Mouse (Mus musculus) ES-E14 (cell line): ENCODE results near the gene Tmem39b. TPM values are rescaled to one million over a fixed set of nuclear protein-coding genes. Genes with fewer than 3 reads are reported as not detected.

Experiments used
- DNase-seq: peaks from one replicate; pipeline ENCODE4 v3.0.0-alpha.2; 2013; ENCODE audit warnings: low read depth, low spot score
- H3K27ac ChIP-seq: 2 replicates; pipeline ENCODE4 v1.5.1; 2012; ENCODE audit warnings: low read depth, mild to moderate bottlenecking, low read length, moderate library complexity, mixed read lengths; ENCODE audit not compliant: poor library complexity, insufficient read depth, severe bottlenecking
- H3K36me3 ChIP-seq: 2 replicates; pipeline ENCODE4 v1.6.1; 2012; ENCODE audit warnings: mild to moderate bottlenecking, low read length, moderate library complexity, mixed read lengths; ENCODE audit not compliant: control insufficient read depth, poor library complexity, insufficient read depth, severe bottlenecking
- H3K4me1 ChIP-seq, 2 experiments: fragments of 150-350 bp in 1 of 2; sonication (generic) in 1 of 2; 2 replicates each; pipeline ENCODE4 v1.6.1; 2012; ENCODE audit warnings: low read length in 2 of 2, mild to moderate bottlenecking in 1 of 2, mixed read lengths in 1 of 2; ENCODE audit not compliant: control insufficient read depth in 2 of 2, insufficient read depth in 2 of 2, poor library complexity in 1 of 2
- H3K4me3 ChIP-seq, 2 experiments: fragments of 150-350 bp in 1 of 2; sonication (generic) in 1 of 2; 2 replicates each; pipeline ENCODE4 v1.5.1; 2012; ENCODE audit warnings: low read length in 2 of 2, low read depth in 1 of 2, mild to moderate bottlenecking in 1 of 2, mixed read lengths in 1 of 2; ENCODE audit not compliant: insufficient read depth in 1 of 2, poor library complexity in 1 of 2, severe bottlenecking in 1 of 2
- H3K9ac ChIP-seq: 2 replicates; pipeline ENCODE4 v1.6.1; 2012; ENCODE audit warnings: low read depth, mild to moderate bottlenecking, low read length, mixed read lengths; ENCODE audit not compliant: poor library complexity, insufficient read depth, severe bottlenecking
- H3K9me3 ChIP-seq: fragments of 150-350 bp; sonication (generic); 2 replicates; pipeline ENCODE4 v1.6.1; 2012; ENCODE audit warnings: low read depth, mild to moderate bottlenecking, low read length; ENCODE audit not compliant: control insufficient read depth, insufficient read depth
- CHD2 ChIP-seq: IDR thresholded peaks from 2 replicates; pipeline ENCODE4 v1.6.1; 2014; ENCODE audit warnings: mild to moderate bottlenecking, low read depth, low read length, inconsistent platforms
- HCFC1 ChIP-seq: IDR thresholded peaks from 2 replicates; pipeline ENCODE4 v1.6.1; 2012; ENCODE audit warnings: low read length, inconsistent platforms, borderline replicate concordance; ENCODE audit not compliant: insufficient read depth
- MAFK ChIP-seq: IDR thresholded peaks from 2 replicates; pipeline ENCODE4 v1.6.1; 2014; ENCODE audit warnings: mild to moderate bottlenecking, low read depth, low read length, inconsistent platforms; ENCODE audit not compliant: insufficient read depth
- ZC3H11A ChIP-seq: IDR thresholded peaks from 2 replicates; pipeline ENCODE4 v1.6.1; 2012; ENCODE audit warnings: low read depth, mild to moderate bottlenecking, inconsistent platforms, low read length, borderline replicate concordance
- ZNF384 ChIP-seq: IDR thresholded peaks from 2 replicates; pipeline ENCODE4 v1.6.1; 2012; ENCODE audit warnings: low read depth, low read length, inconsistent platforms
- in situ Hi-C, 2 experiments: fragments of 600-800 bp; cut with MboI; formaldehyde crosslinking; loops; one replicate each; pipeline ENCODE4 v1.15.1; 2025; ENCODE audit warnings: low sequenced_read_pairs in 2 of 2, inconsistent platforms in 1 of 2; ENCODE audit not compliant: unreplicated experiment in 2 of 2
- total RNA-seq: library from RNA; depleted of rRNA; stranded (reverse); fragments of 300-350 nt; gene quantifications from 2 replicates; pipeline ENCODE4 v1.2.3, GENCODE M21; 2012; rRNA removed

Gene Tmem39b
- total RNA-seq, 1 experiment: 15.8 TPM

GRCm38 (mm10) chr4:129633852-129634251 is 62.8 kb downstream of the Tmem39b start:
- Histone ChIP-seq H3K27ac (no peak overlapping the region), H3K9ac (0 out of 2 replicates have a peak overlapping the region, but pooled peaks have one; percentile 7), H3K4me1 (no peaks in the 10 kb centered on the region), H3K9me3 (no peaks in the 10 kb centered on the region), H3K36me3 (peaks cover 71% of the 10 kb centered on the region), H3K4me3 (no peak overlapping the region)
- in situ Hi-C loops: no loop called here
- TF ChIP-seq ZNF384: no peak
- no peak for TF ChIP-seq MAFK
- TF ChIP-seq HCFC1: no peak
- TF ChIP-seq ZC3H11A: no peak
- DNase-seq: no peak

- Histone ChIP-seq H3K4me3 (no peak overlapping the region), H3K9ac (no peak overlapping the region), H3K4me1 (no peaks in the 10 kb centered on the region), H3K27ac (no peak overlapping the region), H3K9me3 (no peaks in the 10 kb centered on the region), H3K36me3 (peaks cover 74% of the 10 kb centered on the region)
- in situ Hi-C loops: no loop called here
- no peak for DNase-seq
- no peak for TF ChIP-seq CHD2
- TF ChIP-seq ZC3H11A: no peak
- no peak for TF ChIP-seq ZNF384
- no peak for TF ChIP-seq MAFK
- no peak for TF ChIP-seq HCFC1
Observed at GRCm38 (mm10) chr4:129631867-129632266, 64.8 kb downstream of the Tmem39b start.

- DNase-seq: no peak
- peaks cover 76% of the 10 kb centered on the region for H3K36me3 ChIP-seq
- in situ Hi-C loops: no loop called here
Observed at GRCm38 (mm10) chr4:129630944-129631343, 65.7 kb downstream of the Tmem39b start.

More at GRCm38 (mm10) chr4:129630944-129631343, 65.7 kb downstream of the Tmem39b start:
- no peak overlapping the region for H3K9ac ChIP-seq
- TF ChIP-seq MAFK: no peak
- TF ChIP-seq CHD2: no peak
- no peak for TF ChIP-seq ZNF384
- no peak for TF ChIP-seq ZC3H11A
- TF ChIP-seq HCFC1: no peak
- H3K9me3 ChIP-seq: no peaks in the 10 kb centered on the region
- no peaks in the 10 kb centered on the region for H3K4me1 ChIP-seq
- no peak overlapping the region for H3K27ac ChIP-seq
- H3K4me3 ChIP-seq: no peak overlapping the region

Other genes with a start within 250 kb of the Tmem39b start
- 28.9 and 33.3 TPM in 2 replicates for gene Bsdc1, start 235.3 kb downstream of the Tmem39b start, total RNA-seq
- gene Tssk3, start 205.8 kb downstream of the Tmem39b start, total RNA-seq: 0.16 TPM in 1 of 2 replicates, not detected in the other
- not detected in 2 replicates for gene Fam229a, start 205.6 kb downstream of the Tmem39b start, total RNA-seq
- gene Marcksl1, start 183.3 kb downstream of the Tmem39b start, total RNA-seq: 175 and 233 TPM in 2 replicates
- 96.0 and 102 TPM in 2 replicates for gene Hdac1, start 154.1 kb downstream of the Tmem39b start, total RNA-seq
- 19.1 and 36.6 TPM in 2 replicates for gene Lck, start 123.2 kb downstream of the Tmem39b start, total RNA-seq
- not detected in 2 replicates for gene Fam167b, start 118.3 kb downstream of the Tmem39b start, total RNA-seq
- gene Eif3i, start 96.2 kb downstream of the Tmem39b start, total RNA-seq: 297 and 328 TPM in 2 replicates
- 172 and 193 TPM in 2 replicates for gene Tmem234, start 96.2 kb downstream of the Tmem39b start, total RNA-seq
- gene Dcdc2b, start 82.6 kb downstream of the Tmem39b start, total RNA-seq: 0.71 and 1.2 TPM in 2 replicates
- 7.9 and 8.7 TPM in 2 replicates for gene Iqcc, start 77.7 kb downstream of the Tmem39b start, total RNA-seq
- gene Ccdc28b, start 72.9 kb downstream of the Tmem39b start, total RNA-seq: 9.1 and 11.1 TPM in 2 replicates
- 61.5 and 72.9 TPM in 2 replicates for gene Txlna, start 55.8 kb downstream of the Tmem39b start, total RNA-seq
- gene Kpna6, start 24.1 kb downstream of the Tmem39b start, total RNA-seq: 29.4 and 39.4 TPM in 2 replicates
- 39.6 and 58.2 TPM in 2 replicates for gene Khdrbs1, start 45.5 kb upstream of the Tmem39b start, total RNA-seq
- 71.3 and 104 TPM in 2 replicates for gene Ptp4a2, start 114.4 kb upstream of the Tmem39b start, total RNA-seq
- 0.13 and 0.21 TPM in 2 replicates for gene Spocd1, start 232.4 kb upstream of the Tmem39b start, total RNA-seq